Mouse (Mus musculus) forebrain, embryonic 16.5 days (tissue): ENCODE results near the gene Cyp27b1. TPM values are rescaled to one million over a fixed set of nuclear protein-coding genes. Genes with fewer than 3 reads are reported as not detected.

Experiments
- ATAC-seq: fragments of 200-750 bp; cut with Nextera tagmentation; 2 replicates; pipeline ENCODE4 v1.8.0; 2017; ENCODE audit warnings: mild to moderate bottlenecking, moderate library complexity
- H3K27ac ChIP-seq: fragments of 300-500 bp; sonication (generic); 2 replicates; pipeline ENCODE4 v1.5.1; 2014; ENCODE audit warnings: low read length, control low read depth
- H3K27me3 ChIP-seq: fragments of 300-500 bp; sonication (generic); replicated peaks from 2 replicates; pipeline ENCODE4 v1.6.1; 2014; ENCODE audit warnings: low read length; ENCODE audit not compliant: control insufficient read depth, insufficient read depth
- H3K36me3 ChIP-seq: fragments of 300-500 bp; sonication (generic); 2 replicates; pipeline ENCODE4 v1.6.1; 2014; ENCODE audit not compliant: control insufficient read depth, insufficient read depth
- H3K4me1 ChIP-seq: fragments of 300-500 bp; sonication (generic); replicated peaks from 2 replicates; pipeline ENCODE4 v1.6.1; 2014; ENCODE audit warnings: low read length; ENCODE audit not compliant: control insufficient read depth, insufficient read depth
- H3K4me2 ChIP-seq: fragments of 300-500 bp; sonication (generic); 2 replicates; pipeline ENCODE4 v1.6.1; 2014; ENCODE audit warnings: mild to moderate bottlenecking, low read length, control low read depth
- H3K4me3 ChIP-seq: fragments of 300-500 bp; sonication (generic); replicated peaks from 2 replicates; pipeline ENCODE4 v1.5.1; 2014; ENCODE audit warnings: mild to moderate bottlenecking, low read length, control low read depth
- H3K9ac ChIP-seq: fragments of 300-500 bp; sonication (generic); replicated peaks from 2 replicates; pipeline ENCODE4 v1.6.1; 2014; ENCODE audit warnings: low read depth, low read length, control low read depth
- H3K9me3 ChIP-seq: fragments of 300-500 bp; sonication (generic); 2 replicates; pipeline ENCODE4 v1.6.1; 2016; ENCODE audit warnings: low read length; ENCODE audit not compliant: control insufficient read depth
- WGBS: fragments of 180-500 bp; shearing (Covaris S2); extraction: QIAGEN DNeasy Blood & Tissue Kit; methylation state at CpG from one replicate; pipeline ENCODE4 v1.1.7; 2014; 5-methylcytosine and 5-hydroxymethylcytosine counted together
- polyA plus RNA-seq: library from polyadenylated mRNA; unstranded; fragments of >200 nt; fragmentation: Nextera tagmentation; extraction: Ambion mirVana; gene quantifications from 2 replicates; pipeline ENCODE4 v1.2.1, GENCODE M21; 2015

Cyp27b1 gene
- 0.20 and 0.26 TPM in 2 replicates for polyA plus RNA-seq

DNA sequence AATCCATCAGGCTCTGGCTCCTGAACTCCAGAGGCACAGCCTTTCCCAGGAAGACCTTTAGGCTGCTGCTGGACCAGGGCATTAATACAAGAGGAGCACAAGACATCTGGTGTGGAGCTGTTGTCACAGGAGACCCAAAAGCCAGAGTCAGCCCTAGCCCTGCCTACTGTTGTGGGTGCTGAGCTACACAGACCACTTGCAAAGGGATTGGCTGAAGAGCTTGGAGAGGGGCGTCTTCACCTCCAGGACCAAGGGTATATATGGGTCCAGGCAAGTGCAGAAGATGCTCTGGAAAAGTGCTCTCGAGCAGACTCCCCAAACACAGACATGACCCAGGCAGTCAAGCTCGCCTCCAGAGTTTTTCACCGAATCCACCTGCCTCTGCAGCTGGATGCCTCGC lies at the start of gene Cyp27b1:
Cyp27b1 (plus strand) TSS at position 297 of the 400 bp plus-strand sequence.
- H3K27ac ChIP-seq = no peak within 1 kb of the TSS
- 17% methylated on average over 5 of the region's 5 CpGs for whole genome bisulfite sequencing
- no peak within 1 kb of the TSS for H3K4me3 ChIP-seq
- H3K9me3 ChIP-seq = no peaks in the 10 kb centered on the region
- H3K4me2 ChIP-seq = no peak within 1 kb of the TSS
- peaks cover 4% of the 10 kb centered on the region; the same call in 1 of the 2 replicates for H3K4me1 ChIP-seq
- peaks cover 38% of the 10 kb centered on the region for H3K27me3 ChIP-seq
- no peaks in the 10 kb centered on the region for H3K36me3 ChIP-seq
- ATAC-seq = no peak
- no peak within 1 kb of the TSS for H3K9ac ChIP-seq

DNA sequence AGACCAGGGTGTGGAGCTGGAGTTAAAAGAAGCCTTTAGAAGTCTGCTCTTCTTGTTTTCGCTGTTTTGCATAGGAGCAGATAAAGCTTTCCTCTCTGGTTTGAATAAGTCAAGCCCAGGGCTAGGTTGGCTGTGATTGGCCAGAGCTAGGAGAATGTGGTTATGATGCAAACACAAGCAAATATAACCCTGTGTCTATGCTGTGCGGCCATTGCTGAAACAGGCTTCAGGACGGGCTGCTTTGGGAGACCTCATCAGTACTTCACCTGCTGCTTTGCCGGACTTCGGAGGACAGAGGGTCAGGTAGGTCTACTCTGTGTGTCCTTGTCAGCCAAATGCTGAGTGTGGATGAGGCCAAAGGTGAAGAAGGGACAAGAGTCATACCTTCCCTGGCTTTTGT lies 47.5 kb upstream of the Cyp27b1 start, which contains the start of gene Avil:
Avil (plus strand) TSS at position 181 of the 400 bp plus-strand sequence.
- Histone ChIP-seq H3K4me3 (no peak within 1 kb of the TSS), H3K36me3 (peaks cover 8% of the 10 kb centered on the region), H3K27ac (no peak within 1 kb of the TSS), H3K9me3 (no peaks in the 10 kb centered on the region), H3K27me3 (no peaks in the 10 kb centered on the region), H3K4me2 (no peak within 1 kb of the TSS), H3K4me1 (no peaks in the 10 kb centered on the region), H3K9ac (no peak within 1 kb of the TSS)
- 0 out of 2 replicates have a peak, but pooled peaks have one; percentile 4 for ATAC-seq
- 95% methylated on average over 5 of the region's 5 CpGs for WGBS

DNA sequence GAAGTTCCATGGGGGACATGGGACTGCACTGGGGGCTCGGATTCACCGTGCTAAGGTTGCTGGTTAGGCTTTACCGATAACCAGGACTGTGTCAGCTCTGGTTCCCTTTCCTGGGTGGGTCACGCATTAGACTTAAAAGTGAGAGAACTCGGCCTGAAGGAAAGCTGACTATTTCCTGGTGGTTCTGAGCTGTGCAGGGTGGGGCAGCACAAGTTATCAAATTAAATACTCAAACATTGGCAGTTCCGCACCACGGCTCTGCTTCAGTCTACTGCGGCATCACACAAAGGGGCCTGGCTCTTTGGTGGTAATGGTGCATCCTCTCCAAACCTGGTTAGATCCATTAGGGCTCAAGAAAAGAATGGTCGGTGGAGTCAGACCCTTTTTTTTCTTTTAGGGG lies 46.8 kb upstream of the Cyp27b1 start:
- Histone ChIP-seq H3K27ac (no peak overlapping the region), H3K4me2 (no peak overlapping the region), H3K9ac (no peak overlapping the region), H3K27me3 (no peaks in the 10 kb centered on the region), H3K36me3 (peaks cover 6% of the 10 kb centered on the region), H3K9me3 (no peaks in the 10 kb centered on the region), H3K4me3 (no peak overlapping the region), H3K4me1 (no peaks in the 10 kb centered on the region)
- 88% methylated on average over 9 of the region's 9 CpGs for WGBS
- no peak for ATAC-seq

DNA sequence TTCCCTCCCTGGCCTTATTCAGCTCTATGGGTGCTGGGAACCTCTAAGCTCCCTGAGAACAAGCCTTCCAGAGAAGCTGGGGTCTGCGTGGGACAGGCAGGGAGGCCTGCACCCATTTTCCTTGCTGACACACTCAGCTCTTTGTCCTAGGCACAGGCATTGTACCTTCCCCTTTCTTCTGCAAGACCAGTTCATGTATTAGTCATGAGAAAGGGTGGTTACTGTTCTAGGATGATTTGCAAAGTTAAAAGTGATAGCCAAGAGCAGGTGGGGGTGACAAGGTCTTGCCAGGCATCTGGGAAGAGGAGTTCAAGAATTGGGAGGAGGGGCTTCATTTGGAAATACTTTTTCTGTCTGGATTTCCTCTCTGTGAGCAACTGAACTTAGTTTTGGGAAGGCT lies 46.0 kb upstream of the Cyp27b1 start:
- Histone ChIP-seq H3K9me3 (no peaks in the 10 kb centered on the region), H3K36me3 (peaks cover 6% of the 10 kb centered on the region), H3K27me3 (no peaks in the 10 kb centered on the region), H3K27ac (no peak overlapping the region), H3K4me1 (no peaks in the 10 kb centered on the region), H3K4me3 (no peak overlapping the region), H3K9ac (no peak overlapping the region), H3K4me2 (no peak overlapping the region)
- no peak for ATAC-seq
- 59% methylated on average over 1 of the region's 1 CpGs for WGBS

DNA sequence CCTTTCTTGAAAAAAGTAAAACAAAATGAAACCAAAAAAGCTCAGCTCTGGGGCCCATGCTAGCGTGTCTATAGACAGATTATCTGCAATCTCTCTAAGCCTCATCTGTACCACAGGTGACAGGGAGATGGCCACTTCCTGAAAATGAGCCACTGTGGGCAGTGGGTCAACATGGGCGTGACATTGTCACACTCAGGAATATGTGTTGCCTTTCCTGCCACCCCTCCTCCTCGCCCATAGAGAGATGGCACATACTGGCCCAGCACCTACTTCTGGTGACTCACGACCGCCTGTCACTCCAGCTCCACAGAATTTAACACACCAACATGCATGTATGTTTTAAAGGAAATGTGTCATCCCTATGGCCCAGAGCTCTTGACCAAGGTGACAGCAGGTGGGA lies 45.3 kb upstream of the Cyp27b1 start:
- Histone ChIP-seq H3K9me3 (no peaks in the 10 kb centered on the region), H3K27me3 (no peaks in the 10 kb centered on the region), H3K4me2 (no peak overlapping the region), H3K4me1 (no peaks in the 10 kb centered on the region), H3K27ac (no peak overlapping the region), H3K9ac (no peak overlapping the region), H3K36me3 (peaks cover 6% of the 10 kb centered on the region), H3K4me3 (no peak overlapping the region)
- ATAC-seq = no peak
- WGBS = 93% methylated on average over 5 of the region's 5 CpGs

DNA sequence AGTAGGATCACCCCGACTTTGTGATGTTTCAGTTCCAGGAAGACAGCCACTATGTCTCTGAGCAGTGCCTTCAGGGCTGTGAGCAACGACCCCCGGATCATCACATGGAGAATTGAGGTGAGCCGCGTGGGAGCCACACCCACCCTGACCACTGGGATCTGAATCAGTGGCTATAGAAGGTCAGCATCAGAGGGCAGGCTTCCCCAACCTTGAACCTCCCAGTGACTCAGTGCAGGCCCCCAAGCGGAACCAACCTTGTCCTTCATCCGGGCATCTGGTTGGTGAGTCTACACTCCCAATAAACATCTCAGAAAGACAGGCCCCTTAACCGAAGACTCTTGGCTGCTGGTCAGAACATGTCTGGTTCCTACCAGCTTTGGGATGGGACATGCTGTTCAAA lies 44.7 kb upstream of the Cyp27b1 start:
- Histone ChIP-seq H3K4me2 (no peak overlapping the region), H3K36me3 (peaks cover 4% of the 10 kb centered on the region), H3K4me3 (no peak overlapping the region), H3K27me3 (no peaks in the 10 kb centered on the region), H3K4me1 (no peaks in the 10 kb centered on the region), H3K9ac (no peak overlapping the region), H3K27ac (no peak overlapping the region), H3K9me3 (no peaks in the 10 kb centered on the region)
- WGBS = 91% methylated on average over 8 of the region's 8 CpGs
- no peak for ATAC-seq

DNA sequence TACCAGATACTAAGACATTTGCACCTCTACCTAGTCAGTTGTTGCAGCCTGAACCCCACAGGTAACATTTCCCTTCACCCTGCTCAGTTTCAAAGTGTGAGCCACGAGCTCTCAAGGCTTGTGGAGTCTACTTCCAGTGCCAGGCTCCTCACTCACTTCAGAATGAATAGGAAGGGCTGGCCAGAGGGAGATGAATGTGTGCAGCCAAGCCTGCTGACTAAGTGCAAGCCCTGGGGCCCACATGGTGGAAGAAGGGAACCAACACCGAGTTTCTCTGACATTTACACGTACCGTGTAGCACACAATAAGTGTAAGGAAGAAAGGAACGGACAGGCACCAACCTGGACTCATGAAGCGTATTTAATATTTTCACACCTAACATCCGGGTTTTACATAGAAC lies 44.2 kb upstream of the Cyp27b1 start:
- WGBS = 70% methylated on average over 7 of the region's 7 CpGs
- Histone ChIP-seq H3K27me3 (no peaks in the 10 kb centered on the region), H3K27ac (no peak overlapping the region), H3K9me3 (no peaks in the 10 kb centered on the region), H3K4me1 (no peaks in the 10 kb centered on the region), H3K4me3 (no peak overlapping the region), H3K9ac (no peak overlapping the region), H3K4me2 (no peak overlapping the region), H3K36me3 (no peaks in the 10 kb centered on the region)
- ATAC-seq = no peak

DNA sequence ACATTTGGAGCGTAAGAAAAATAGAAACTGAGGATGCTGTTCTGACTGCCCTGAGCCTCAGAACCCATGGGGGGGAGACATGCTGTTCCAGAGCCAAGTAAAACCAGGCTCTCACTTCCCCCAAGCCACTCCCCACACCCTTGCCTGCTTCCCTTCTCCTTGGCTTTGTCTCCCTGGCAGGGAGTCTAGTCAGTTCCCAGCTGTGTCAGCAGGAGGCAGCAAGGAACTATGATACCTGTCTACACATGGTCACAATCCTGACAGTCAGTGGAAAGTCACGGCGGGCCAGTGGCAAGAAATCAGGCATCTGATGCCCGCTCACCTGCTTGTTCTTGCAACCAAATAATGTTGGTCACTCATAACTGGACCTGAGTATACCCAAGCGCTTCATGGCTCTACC lies 31.6 kb upstream of the Cyp27b1 start:
- H3K27ac ChIP-seq = no peak overlapping the region
- ATAC-seq = no peak
- H3K4me3 ChIP-seq = no peak overlapping the region
- no peaks in the 10 kb centered on the region for H3K36me3 ChIP-seq
- WGBS = 64% methylated on average over 5 of the region's 5 CpGs
- no peaks in the 10 kb centered on the region for H3K9me3 ChIP-seq
- H3K9ac ChIP-seq = no peak overlapping the region
- H3K27me3 ChIP-seq = no peaks in the 10 kb centered on the region
- no peaks in the 10 kb centered on the region for H3K4me1 ChIP-seq
- no peak overlapping the region for H3K4me2 ChIP-seq

DNA sequence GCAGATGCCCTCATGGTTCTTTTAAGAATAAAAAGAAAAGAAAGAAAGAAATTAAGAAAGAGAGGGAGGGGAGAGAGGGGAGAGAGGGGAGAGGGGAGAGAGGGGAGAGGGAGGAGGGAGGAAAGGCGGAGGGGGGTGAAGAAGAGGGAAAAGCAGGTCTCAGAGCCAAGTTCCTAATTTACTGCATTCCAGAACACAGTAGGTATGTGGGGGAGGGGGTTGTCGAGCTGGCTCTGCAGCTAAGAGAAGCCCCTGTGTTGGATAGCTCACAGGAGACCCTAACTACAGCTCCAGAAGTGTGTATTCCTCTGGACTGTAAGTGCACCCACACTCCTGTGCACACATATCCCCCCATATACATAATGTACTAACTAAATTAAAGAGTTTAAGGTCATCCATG lies 31.0 kb upstream of the Cyp27b1 start:
- Histone ChIP-seq H3K9ac (no peak overlapping the region), H3K9me3 (no peaks in the 10 kb centered on the region), H3K4me2 (no peak overlapping the region), H3K36me3 (no peaks in the 10 kb centered on the region; the same call in 1 of the 2 replicates), H3K4me3 (no peak overlapping the region), H3K4me1 (no peaks in the 10 kb centered on the region), H3K27me3 (no peaks in the 10 kb centered on the region), H3K27ac (no peak overlapping the region)
- ATAC-seq = no peak
- 19% methylated on average over 2 of the region's 2 CpGs for WGBS

DNA sequence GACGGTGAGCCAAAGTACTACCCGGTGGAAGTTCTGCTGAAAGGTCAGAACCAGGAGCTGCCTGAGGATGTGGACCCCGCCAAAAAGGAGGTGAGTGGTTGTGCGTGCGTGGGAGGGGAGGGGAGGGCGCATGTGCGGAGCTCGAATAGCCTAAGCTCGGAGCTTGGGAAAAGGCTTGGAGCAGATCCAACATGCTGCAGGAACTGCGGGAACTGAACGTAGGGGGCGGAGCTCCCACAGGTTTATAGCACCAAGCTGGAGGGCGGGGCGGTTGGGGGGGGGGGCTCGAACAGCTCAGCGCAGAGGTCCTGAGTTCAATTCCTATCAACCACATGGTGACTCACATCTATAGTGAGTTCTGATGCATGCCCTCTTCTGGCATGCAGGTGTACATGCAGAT lies 29.6 kb upstream of the Cyp27b1 start:
- Histone ChIP-seq H3K36me3 (no peaks in the 10 kb centered on the region; the same call in 1 of the 2 replicates), H3K27ac (no peak overlapping the region), H3K27me3 (no peaks in the 10 kb centered on the region), H3K9me3 (no peaks in the 10 kb centered on the region), H3K9ac (no peak overlapping the region), H3K4me3 (no peak overlapping the region), H3K4me2 (no peak overlapping the region), H3K4me1 (no peaks in the 10 kb centered on the region)
- no peak for ATAC-seq
- 58% methylated on average over 16 of the region's 16 CpGs for WGBS
